9 mouse cellular contexts compared by ENCODE assay signal in the genomic region with DNA sequence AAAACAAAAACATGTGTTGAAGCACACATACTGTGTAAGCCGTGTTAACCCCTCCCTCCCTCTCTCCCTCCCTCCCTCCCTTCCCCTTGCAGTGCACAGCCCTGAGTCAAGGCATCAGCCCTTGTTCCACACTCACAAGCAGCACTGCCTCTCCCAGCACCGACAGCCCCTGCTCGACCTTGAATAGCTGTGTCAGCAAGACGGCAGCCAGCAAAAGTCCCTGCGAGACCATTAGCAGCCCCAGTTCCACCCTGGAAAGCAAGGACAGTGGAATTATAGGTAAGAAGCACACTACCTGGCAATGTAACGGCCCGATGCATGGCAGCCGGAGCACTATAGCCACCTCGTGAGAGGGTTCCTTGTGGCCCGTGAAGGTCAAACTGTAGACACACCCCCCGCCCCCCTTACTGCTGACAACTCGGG.
DNase-seq lines count a peak whose midpoint lies in the region; ATAC-seq lines count a peak whose summit lies in the region.
"Had no signal": no experiment of that assay in that cellular context is flagged by ENCODE, and none has a peak within 500 bp of the region (broad histone marks: within the 10 kb centered on the region; RNA-seq: fewer than 3 reads in every experiment).

No protein-coding gene starts in this region.

- H3K27ac ChIP-seq in heart, embryonic 14.5 days (replicated peaks in 1 of 2; ENCODE audit: control insufficient read depth in 1 of 2, insufficient read depth in 1 of 2, low read depth in 2 of 2, low read length in 2 of 2), result peak overlapping the region; percentile 55 to 58
- H3K27ac ChIP-seq in hindbrain, embryonic 14.5 days, result peak overlapping the region; percentile 74
- peak overlapping the region; percentile 52; the same call in 1 of the 2 replicates for H3K27ac ChIP-seq in midbrain, embryonic 14.5 days (replicated peaks; ENCODE audit: low read depth, low read length)

- 26% methylated on average over 12 of the region's 12 CpGs for WGBS in heart, embryonic 14.5 days
- WGBS in hindbrain, embryonic 14.5 days, result 31% methylated on average over 12 of the region's 12 CpGs
- WGBS in midbrain, embryonic 14.5 days, result 28% methylated on average over 12 of the region's 12 CpGs

- H3K9ac ChIP-seq in heart, embryonic 14.5 days (ENCODE audit: low read length), result peak overlapping the region; percentile 46; the same call in 1 of the 2 replicates
- H3K9ac ChIP-seq in hindbrain, embryonic 14.5 days, result peak overlapping the region; percentile 2; the same call in 1 of the 2 replicates
- peak overlapping the region; percentile 29; the same call in 1 of the 2 replicates for H3K9ac ChIP-seq in midbrain, embryonic 14.5 days (replicated peaks; ENCODE audit: low read length)

- intact Hi-C loops in heart, postnatal 25 days (cut with DNase I), result no loop called here
- intact Hi-C loops in left cerebral cortex, postnatal 14 days (cut with DNase I), result no loop called here

- peaks cover 25% of the 10 kb centered on the region for H3K36me3 ChIP-seq in heart, embryonic 14.5 days (ENCODE audit: control insufficient read depth, insufficient read depth, low read length)
- H3K36me3 ChIP-seq in hindbrain, embryonic 14.5 days (replicated peaks; ENCODE audit: control insufficient read depth, insufficient read depth), result no peaks in the 10 kb centered on the region
- H3K36me3 ChIP-seq in midbrain, embryonic 14.5 days (ENCODE audit: control insufficient read depth, insufficient read depth, low read length), result no peaks in the 10 kb centered on the region

- peaks cover 29 to 57% of the 10 kb centered on the region in 2 experiments for H3K4me1 ChIP-seq in heart, embryonic 14.5 days (ENCODE audit: control insufficient read depth in 2 of 2, insufficient read depth in 2 of 2, low read length in 2 of 2)
- H3K4me1 ChIP-seq in hindbrain, embryonic 14.5 days (replicated peaks; ENCODE audit: control insufficient read depth, insufficient read depth, low read length), result peaks cover 27% of the 10 kb centered on the region
- peaks cover 19% of the 10 kb centered on the region for H3K4me1 ChIP-seq in midbrain, embryonic 14.5 days (ENCODE audit: control insufficient read depth, insufficient read depth, low read length)

- no peaks in the 10 kb centered on the region for H3K27me3 ChIP-seq in heart, embryonic 14.5 days (ENCODE audit: control insufficient read depth, insufficient read depth, low read length)
- no peaks in the 10 kb centered on the region for H3K27me3 ChIP-seq in hindbrain, embryonic 14.5 days (ENCODE audit: control insufficient read depth, insufficient read depth, low read length)
- H3K27me3 ChIP-seq in midbrain, embryonic 14.5 days (ENCODE audit: control insufficient read depth, insufficient read depth, low read length), result no peaks in the 10 kb centered on the region

- DNase-seq in heart, postnatal 25 days (ENCODE audit: low spot score), result no peak
- DNase-seq in embryo, embryonic 10.5 days (ENCODE audit: low spot score), result peak; percentile 69
- peak; percentile 46 for DNase-seq in hindbrain, embryonic 14.5 days (ENCODE audit: low spot score)
- DNase-seq in midbrain, embryonic 14.5 days, result peak; percentile 60
- no peak for DNase-seq in left cerebral cortex, postnatal 14 days (ENCODE audit: low spot score in 2 of 2)
- DNase-seq in spleen, postnatal 4 days (ENCODE audit: low spot score in 2 of 2), result no peak

- ATAC-seq in heart, embryonic 14.5 days (ENCODE audit: insufficient number of reproducible peaks, insufficient read depth, low FRiP score, low read depth), result no peak
- peak; percentile 84 for ATAC-seq in hindbrain, embryonic 14.5 days (ENCODE audit: low FRiP score)
- peak; percentile 53; the same call in 1 of the 2 replicates for ATAC-seq in midbrain, embryonic 14.5 days (ENCODE audit: low FRiP score, low TSS enrichment)
- no peak for ATAC-seq in CD4-positive, CD25-positive, alpha-beta regulatory T cell, adult 4 months

- no peaks in the 10 kb centered on the region for H3K9me3 ChIP-seq in heart, embryonic 14.5 days (ENCODE audit: control insufficient read depth, low read length)
- H3K9me3 ChIP-seq in hindbrain, embryonic 14.5 days (ENCODE audit: control insufficient read depth, low read length), result no peaks in the 10 kb centered on the region
- no peaks in the 10 kb centered on the region for H3K9me3 ChIP-seq in midbrain, embryonic 14.5 days (ENCODE audit: control insufficient read depth, low read length)
- H3K9me3 ChIP-seq: megakaryocyte, embryonic 14.5 days had no signal

- no peak overlapping the region for H3K4me3 ChIP-seq in heart, embryonic 14.5 days (ENCODE audit: control insufficient read depth in 1 of 2, insufficient read depth in 1 of 2, low read depth in 1 of 2, low read length in 2 of 2)
- H3K4me3 ChIP-seq in hindbrain, embryonic 14.5 days (replicated peaks; ENCODE audit: low read length), result no peak overlapping the region
- no peak overlapping the region for H3K4me3 ChIP-seq in midbrain, embryonic 14.5 days (replicated peaks; ENCODE audit: low read depth, low read length)
- H3K4me3 ChIP-seq: megakaryocyte, embryonic 14.5 days had no signal

- peak overlapping the region; percentile 16 for H3K4me2 ChIP-seq in heart, embryonic 14.5 days (ENCODE audit: low read length)
- peak overlapping the region; percentile 33 for H3K4me2 ChIP-seq in hindbrain, embryonic 14.5 days (replicated peaks)
- peak overlapping the region; percentile 37; the same call in 1 of the 2 replicates for H3K4me2 ChIP-seq in midbrain, embryonic 14.5 days (ENCODE audit: low read length)

Comparison
In these comparisons a context has a peak if more than half of its experiments do, and no peak if none do; other contexts are left out.
1. ATAC-seq: peak in hindbrain, embryonic 14.5 days (single experiment) and midbrain, embryonic 14.5 days (single experiment); none in heart, embryonic 14.5 days (single experiment) and CD4-positive, CD25-positive, alpha-beta regulatory T cell, adult 4 months (single experiment).
2. DNase-seq: peak in embryo, embryonic 10.5 days (single experiment), hindbrain, embryonic 14.5 days (single experiment) and midbrain, embryonic 14.5 days (single experiment); none in heart, postnatal 25 days (single experiment), left cerebral cortex, postnatal 14 days (0 of 2) and spleen, postnatal 4 days (0 of 2).
3. Peak in every context shown above with its lines, with median percentiles within 50 percentile points of each other: H3K27ac ChIP-seq, H3K4me2 ChIP-seq and H3K9ac ChIP-seq.